Mouse (Mus musculus) lung, adult 2 months (tissue): ENCODE measurements around the gene Dag1.

ENCODE experiments used
- CTCF ChIP-seq: fragments of 200-500 bp; IDR thresholded peaks from 2 replicates; pipeline ENCODE4 v1.5.1; 2011; ENCODE audit warnings: mild to moderate bottlenecking, low read length, control low read depth; ENCODE audit not compliant: insufficient read depth
- POLR2A ChIP-seq: fragments of 200-500 bp; IDR thresholded peaks from 2 replicates; pipeline ENCODE4 v1.6.1; 2011; ENCODE audit warnings: low read depth, mild to moderate bottlenecking, control low read depth, low read length, borderline replicate concordance; ENCODE audit errors: extremely low read depth

GRCm38 (mm10) chr9:108296453-108297355 is 32.9 kb upstream of the Dag1 start, which contains the start of gene Amt:
- no peak for TF ChIP-seq POLR2A
- no peak for TF ChIP-seq CTCF
